Mouse (Mus musculus) left cerebral cortex, adult 2 months (tissue): ENCODE data around the gene Hivep3. TPM values are rescaled to one million over a fixed set of nuclear protein-coding genes. Genes with fewer than 3 reads are reported as not detected.

ENCODE experiments used
- DNase-seq, 2 experiments: peaks; one replicate each; pipeline ENCODE4 v3.0.0; 2021 to 2022; ENCODE audit warnings: low spot score in 2 of 2, mixed read lengths in 1 of 2; ENCODE audit errors: extremely low spot score in 1 of 2
- H3K27ac ChIP-seq: fragments of 200-600 bp; 2 replicates; pipeline ENCODE4 v1.8.1; 2022
- H3K4me3 ChIP-seq: fragments of 200-600 bp; 2 replicates; pipeline ENCODE4 v1.8.1; 2022
- CTCF ChIP-seq: fragments of 200-600 bp; IDR thresholded peaks from 2 replicates; pipeline ENCODE4 v1.8.1; 2022; ENCODE audit warnings: antibody characterized with exemption, mild to moderate bottlenecking, moderate library complexity
- intact Hi-C: fragments of 180-260 bp; cut with DNase I; formaldehyde crosslinking; loops from one replicate; pipeline ENCODE4 v1.15.1; 2025
- total RNA-seq, 2 experiments: library from RNA; stranded (reverse); gene quantifications; 2 replicates each; pipeline ENCODE4 v1.2.3; 2021

Gene Hivep3
- total RNA-seq, 2 experiments from 2014 or later, result 65.8 to 87.4 TPM

DNA sequence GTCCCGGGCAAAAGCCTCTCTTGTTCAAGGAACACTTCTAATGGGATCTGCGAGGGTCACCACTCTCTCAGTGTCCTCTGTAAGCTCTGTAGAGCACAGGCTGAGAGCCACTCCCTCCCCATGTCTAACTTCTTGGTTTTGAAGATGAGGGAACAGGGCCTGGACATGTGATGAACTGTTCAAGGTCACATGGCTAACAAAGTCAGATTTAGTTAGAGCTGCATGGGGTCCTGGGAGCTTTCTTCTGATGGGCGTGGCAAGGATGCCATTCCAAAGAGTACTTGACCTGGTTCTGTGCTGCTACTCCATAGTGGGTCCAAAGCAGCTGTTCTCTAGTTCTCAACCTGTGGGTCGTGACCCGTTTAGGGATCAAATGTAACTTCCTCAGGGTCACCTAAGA lies 227.6 kb downstream of the Hivep3 start:
- no peak for DNase-seq
- Histone ChIP-seq H3K4me3 (no peak overlapping the region), H3K27ac (no peak overlapping the region)
- no peak for TF ChIP-seq CTCF
- intact Hi-C loops, result no loop called here

DNA sequence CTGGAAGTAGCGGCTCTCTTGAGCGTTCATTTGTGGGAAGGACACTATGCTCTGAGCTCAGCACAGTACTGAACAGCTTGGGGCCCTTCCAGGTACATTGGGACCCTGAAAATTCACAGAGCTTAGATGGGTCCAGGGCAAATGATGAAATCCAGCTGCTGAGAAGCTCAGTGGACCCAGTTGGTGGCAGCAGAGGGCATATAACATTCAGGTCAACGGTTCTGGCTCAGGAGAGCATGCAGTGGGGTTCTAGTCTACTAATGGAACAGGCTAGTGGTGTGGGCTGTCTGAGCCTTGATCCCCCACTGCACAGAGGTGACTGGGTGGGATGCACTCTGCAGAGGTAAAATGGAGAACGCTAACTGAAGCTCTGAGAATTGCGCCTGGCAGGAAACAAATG lies 228.5 kb downstream of the Hivep3 start:
- DNase-seq, result no peak
- Histone ChIP-seq H3K27ac (no peak overlapping the region), H3K4me3 (no peak overlapping the region)
- TF ChIP-seq CTCF, result peak; percentile 35
- intact Hi-C loops, result no loop called here

DNA sequence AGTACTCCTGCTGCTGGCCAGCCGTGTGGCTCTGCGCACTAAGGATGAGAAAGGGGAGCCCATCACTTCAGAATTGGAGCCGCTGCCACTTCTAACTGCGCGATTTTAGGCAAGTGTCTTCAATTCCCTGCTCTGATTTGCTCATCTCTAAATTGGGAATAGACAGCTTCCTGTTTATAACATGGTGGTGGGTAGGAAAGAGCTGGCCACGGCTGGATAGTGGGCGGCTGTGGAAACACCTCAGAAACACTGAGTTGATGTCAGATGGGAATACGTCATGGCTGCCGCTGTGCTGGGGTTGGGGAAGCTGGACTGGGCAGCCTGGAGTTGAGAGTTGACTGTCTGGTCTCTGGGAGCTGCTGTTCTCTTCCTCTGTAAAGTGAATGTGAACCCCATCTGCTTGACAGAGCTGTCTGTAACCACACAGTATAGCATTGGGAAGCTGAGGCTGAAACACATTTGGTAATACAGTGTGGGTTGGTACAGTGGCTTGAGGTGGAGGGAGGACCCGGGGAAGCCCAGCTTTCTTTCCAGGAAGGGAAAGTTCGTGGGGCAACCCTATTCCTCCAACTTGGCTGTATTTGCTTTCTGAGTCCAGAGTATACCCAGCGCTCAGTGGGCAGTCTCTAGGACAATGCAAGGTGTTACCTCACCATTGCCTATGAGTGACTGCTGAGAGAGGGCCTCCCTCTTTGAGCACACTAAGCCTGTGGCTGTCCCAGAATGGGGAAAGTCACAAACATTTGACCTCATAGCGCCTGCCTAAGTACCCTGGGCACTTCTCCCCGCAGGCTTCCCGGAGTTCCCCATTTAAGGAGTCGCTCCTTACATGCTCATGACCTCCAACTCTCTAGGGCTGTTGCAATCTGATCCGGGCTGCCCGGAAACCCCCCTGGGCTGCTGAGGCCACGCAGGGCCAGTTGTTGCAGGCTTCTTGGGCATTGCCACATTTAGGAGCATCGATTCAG lies 232.8 kb downstream of the Hivep3 start:
- intact Hi-C loops, result loop anchor here (1.0 to 5.0 kb wide), 3 partner anchors 65 to 154 kb away; no protein-coding TSS in a partner anchor
- TF ChIP-seq CTCF, result no peak
- peak; percentile 65 to 71 for DNase-seq
- no peak overlapping the region for H3K4me3 ChIP-seq
- H3K27ac ChIP-seq, result peak overlapping the region; percentile 90

DNA sequence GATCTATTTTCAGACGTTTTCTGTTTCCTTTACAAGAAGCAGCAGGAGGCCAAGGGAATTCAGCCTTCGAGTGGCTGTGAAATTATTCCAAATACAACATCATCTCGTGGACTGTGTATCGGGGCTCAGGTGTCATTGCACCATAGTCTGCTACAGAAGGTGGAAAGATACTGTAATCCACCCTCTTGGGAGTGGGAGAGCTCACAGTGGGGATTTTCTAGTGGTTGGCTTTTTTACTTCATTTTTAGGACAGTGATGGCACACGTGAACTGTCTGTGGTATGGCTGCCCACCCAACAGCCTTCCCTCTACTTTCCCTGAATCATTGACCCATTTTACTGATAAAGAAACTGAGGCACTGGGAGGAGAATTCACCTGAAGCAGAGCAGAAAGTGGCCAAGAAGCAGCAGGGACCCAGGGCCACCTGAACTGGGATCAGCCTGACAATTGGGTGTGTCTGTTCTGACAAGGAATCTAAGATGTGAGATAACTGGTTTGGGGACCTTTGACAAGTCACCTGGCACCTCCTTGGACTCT lies 233.6 kb downstream of the Hivep3 start:
- Histone ChIP-seq H3K27ac (peak overlapping the region; percentile 90), H3K4me3 (no peak overlapping the region)
- no peak for DNase-seq
- intact Hi-C loops, result loop anchor here (5.0 kb wide), 2 partner anchors 85 to 155 kb away; no protein-coding TSS in a partner anchor
- no peak for TF ChIP-seq CTCF

DNA sequence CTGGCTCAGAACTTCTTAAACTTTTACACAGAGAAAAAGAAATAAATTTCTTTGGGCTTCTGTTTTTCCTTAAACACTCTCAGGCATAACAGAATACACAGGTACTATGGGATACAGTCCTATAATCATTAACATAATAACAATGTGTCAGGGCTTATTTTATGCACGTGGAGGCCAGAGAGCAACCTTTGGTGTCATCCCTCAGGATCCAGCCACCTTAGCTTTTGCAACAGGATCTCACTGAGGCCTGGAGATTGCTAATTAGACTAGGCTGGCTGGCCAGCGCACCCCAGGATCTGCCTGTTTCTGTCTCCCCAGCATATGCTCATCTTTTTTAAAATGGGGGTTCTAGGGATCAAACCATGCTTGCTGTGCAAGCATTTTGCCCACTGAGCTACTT lies 234.1 kb downstream of the Hivep3 start:
- H3K27ac ChIP-seq, result peak overlapping the region; percentile 90
- TF ChIP-seq CTCF, result no peak
- H3K4me3 ChIP-seq, result no peak overlapping the region
- intact Hi-C loops, result loop anchor here (5.0 kb wide), 2 partner anchors 85 to 155 kb away; no protein-coding TSS in a partner anchor
- DNase-seq, result no peak

DNA sequence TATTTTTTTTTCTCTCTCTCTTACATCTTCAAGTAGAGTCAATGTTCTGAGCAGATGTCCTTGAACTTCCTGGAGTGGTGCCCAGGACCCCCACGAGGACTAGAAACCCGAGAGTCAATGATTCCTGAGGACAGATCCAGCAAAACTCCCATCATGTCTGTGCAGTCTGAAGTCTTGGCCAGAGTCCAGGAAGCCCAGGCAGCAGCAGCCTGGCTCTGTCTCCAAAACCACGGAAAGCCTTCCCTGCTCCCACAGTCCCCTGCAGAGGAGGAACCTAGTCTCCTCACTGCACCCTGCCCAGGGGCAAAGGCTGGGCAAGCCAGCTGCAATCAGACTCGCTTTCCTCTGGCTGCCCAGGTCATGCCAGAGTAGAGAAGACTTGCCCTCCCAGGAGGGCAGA lies 234.5 kb downstream of the Hivep3 start:
- no peak for TF ChIP-seq CTCF
- H3K4me3 ChIP-seq, result no peak overlapping the region
- intact Hi-C loops, result loop anchor here (5.0 kb wide), 2 partner anchors 86 to 156 kb away; no protein-coding TSS in a partner anchor
- peak overlapping the region; percentile 90 for H3K27ac ChIP-seq
- DNase-seq, result no peak

DNA sequence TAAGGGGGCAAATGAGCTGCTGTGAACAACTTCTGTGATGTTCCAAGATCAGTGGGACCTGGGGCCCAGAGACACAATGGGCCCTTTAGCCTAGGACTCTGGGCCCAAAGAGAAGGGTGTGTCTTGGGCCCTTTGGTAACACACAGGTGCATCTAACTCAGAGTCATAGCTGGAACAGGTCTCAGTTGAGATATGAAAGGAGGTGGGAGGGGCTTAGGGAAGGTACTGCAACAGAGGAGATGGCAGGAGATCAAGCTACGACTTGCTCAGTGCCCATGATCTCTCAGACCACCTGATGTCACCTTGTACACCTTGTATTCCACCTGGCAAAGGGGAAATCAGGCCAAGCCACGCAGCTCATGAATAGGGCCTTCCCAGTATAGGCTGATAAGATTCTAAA lies 235.3 kb downstream of the Hivep3 start:
- Histone ChIP-seq H3K27ac (peak overlapping the region; percentile 90), H3K4me3 (no peak overlapping the region)
- TF ChIP-seq CTCF, result no peak
- DNase-seq, result no peak
- intact Hi-C loops, result loop anchor here (5.0 kb wide), 2 partner anchors 87 to 157 kb away; no protein-coding TSS in a partner anchor

DNA sequence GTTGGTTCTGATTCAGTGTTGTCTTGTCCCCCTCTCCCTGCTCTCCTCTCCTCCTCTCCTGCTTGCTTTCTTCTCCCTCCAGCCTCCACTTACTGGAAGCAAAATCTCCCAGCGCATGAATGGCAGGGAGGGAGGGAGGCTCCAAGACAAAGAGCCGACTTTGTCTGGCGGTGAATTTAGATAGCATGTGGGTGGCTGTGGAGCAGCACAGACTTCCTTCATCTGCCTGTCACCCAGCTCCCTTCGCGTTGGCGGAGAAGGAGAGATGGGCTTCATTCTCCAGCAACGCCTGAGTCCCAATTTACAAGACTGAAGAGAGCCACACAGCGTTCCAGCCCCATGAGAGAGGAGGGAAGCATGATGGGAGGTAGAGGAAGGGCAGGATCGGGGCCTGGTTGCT lies 236.6 kb downstream of the Hivep3 start:
- peak overlapping the region; percentile 90 for H3K27ac ChIP-seq
- TF ChIP-seq CTCF, result no peak
- intact Hi-C loops, result loop anchor here (2.0 to 5.0 kb wide), 3 partner anchors 52 to 132 kb away; no protein-coding TSS in a partner anchor
- no peak overlapping the region for H3K4me3 ChIP-seq
- peak; percentile 77 to 78 for DNase-seq

DNA sequence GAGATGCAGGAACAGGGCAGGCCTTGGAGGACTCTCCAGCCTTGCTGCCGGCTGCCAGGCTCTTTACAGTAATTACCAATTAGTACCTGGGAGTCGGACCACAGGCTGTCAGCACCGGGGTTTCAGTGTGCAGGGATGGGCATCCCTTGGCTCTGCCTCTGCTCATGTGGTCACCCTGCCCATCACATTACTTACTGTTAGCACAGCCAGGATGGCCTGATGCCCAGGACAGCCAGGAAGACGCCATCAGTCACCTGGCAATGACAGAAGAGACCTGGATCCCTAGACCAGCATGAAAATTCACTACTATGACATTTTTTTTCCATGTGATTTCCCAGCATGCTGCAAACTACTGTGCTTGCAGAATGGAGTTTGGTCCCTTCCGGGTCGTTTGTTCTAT lies 238.8 kb downstream of the Hivep3 start:
- Histone ChIP-seq H3K27ac (no peak overlapping the region), H3K4me3 (no peak overlapping the region)
- intact Hi-C loops, result loop anchor here (5.0 kb wide), 2 partner anchors 50 to 130 kb away; no protein-coding TSS in a partner anchor
- no peak for TF ChIP-seq CTCF
- no peak for DNase-seq

DNA sequence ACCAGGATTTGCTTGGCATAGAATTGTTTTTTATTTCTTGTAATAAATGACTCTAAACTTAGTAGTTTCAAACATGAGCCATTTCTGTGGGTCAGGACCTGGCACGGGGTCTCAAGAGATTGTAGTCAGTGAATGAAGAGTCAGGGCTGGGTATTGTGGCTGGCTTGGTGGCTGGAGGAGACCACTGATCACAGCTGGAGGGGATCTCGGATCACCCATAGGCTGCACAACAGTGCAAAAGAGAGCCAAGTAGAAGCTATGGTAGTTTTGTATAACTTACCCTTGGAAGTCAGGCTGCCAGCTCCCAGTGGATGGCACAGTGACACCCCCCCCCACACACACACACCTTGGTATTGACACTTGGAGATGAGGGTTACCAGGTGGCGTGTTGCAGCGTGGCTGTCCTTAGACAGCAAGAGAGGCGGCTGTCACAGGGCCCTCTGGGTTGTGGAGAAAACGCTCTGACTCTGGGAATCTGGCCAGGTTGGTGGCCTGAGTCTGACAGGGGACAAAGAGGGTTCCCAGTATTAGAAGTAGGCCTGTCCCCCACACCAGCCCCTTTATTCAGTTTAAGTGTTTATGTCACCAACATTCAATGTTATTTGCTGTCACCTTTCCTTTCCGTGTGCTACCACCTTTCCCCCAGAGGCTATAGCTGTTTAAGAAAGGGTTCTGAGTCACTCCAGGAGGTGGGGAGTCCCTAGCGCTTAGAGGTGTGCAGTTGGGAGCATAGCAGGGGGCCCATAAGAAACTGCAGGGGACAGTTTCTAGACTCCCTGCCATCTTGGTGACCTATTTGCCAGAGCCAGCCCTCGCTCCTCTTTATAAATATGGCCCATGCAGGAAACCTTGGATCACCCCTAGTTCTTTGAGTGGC lies 240.4 kb downstream of the Hivep3 start:
- DNase-seq, result no peak
- TF ChIP-seq CTCF, result no peak
- H3K27ac ChIP-seq, result no peak overlapping the region
- no peak overlapping the region for H3K4me3 ChIP-seq
- intact Hi-C loops, result loop anchor here (5.0 kb wide), 2 partner anchors 48 to 128 kb away; no protein-coding TSS in a partner anchor

DNA sequence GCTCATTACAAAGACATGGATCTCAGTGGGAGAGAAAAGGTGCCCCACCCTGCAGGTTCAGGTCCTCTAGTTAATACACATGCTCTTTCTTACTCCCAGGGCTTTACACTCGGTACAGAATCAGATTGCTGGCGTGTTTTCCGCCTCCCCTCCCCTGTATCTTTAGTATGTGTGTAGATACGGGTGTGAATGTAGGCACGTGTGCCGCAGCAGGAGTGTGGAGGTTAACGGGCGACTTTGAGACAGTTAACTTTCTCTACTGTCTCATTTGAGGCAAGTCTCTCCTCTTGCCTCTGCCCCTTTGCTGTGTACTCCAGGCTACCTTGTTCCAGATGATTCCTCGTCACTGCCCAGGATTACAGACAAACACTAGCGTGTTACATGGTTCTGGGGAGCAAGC lies 241.7 kb downstream of the Hivep3 start:
- no peak for DNase-seq
- Histone ChIP-seq H3K27ac (no peak overlapping the region), H3K4me3 (no peak overlapping the region)
- TF ChIP-seq CTCF, result no peak
- intact Hi-C loops, result no loop called here
